Mouse (Mus musculus): ENCODE measurements at regions not wholly inside any gene's neighbourhood (a gene's known extent, or its start where the extent isn't known, plus 50 kb on each side); places are given as distances from the start of the nearest gene placed in this dataset.
"Not testable (repeated sequence)": the region's sequence is repeated elsewhere in the genome, so short reads cannot be mapped to it uniquely, and the experiment has no call there.

DNA sequence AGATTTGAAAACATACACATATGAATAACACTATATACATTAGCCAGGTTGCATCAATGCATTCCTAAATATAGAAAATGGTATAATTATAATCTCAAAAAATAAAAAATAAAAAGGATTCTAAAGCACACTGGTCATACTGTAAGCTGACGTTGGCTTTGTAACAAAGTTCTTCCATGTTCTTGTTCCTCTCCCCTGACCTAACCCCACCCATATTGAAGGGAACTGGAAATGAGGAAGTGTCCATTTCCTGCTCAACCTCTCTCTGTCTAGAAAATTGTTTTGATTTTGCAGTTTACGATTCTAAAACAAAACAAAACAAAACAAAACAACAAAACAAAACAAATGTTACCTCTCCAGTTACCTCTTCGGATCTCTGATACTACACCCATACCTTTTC lies 427.5 kb upstream of the Dab2 start:
- DNase-seq, result no peak

DNA sequence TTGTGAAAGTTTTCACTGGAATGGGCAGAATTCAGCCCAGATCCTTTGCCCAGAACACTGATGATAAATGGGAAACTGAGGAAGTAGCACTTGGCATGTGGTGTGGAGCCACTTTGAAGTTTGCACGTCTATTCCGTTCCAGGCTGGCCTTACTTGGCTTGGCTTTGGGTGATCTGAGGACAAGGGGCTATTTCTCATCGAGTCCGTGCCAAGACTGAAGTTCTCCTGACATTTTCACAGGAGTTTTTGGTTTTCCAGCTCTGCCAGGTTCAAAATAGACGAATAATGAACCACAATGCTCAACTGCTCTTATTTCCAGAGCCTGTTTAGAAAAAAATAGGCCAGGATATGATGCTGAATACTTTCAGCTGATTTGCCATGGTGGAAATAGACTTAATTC lies 421.8 kb upstream of the Dab2 start:
- DNase-seq, result no peak

- no peak for DNase-seq
Observed at GRCm38 (mm10) chr15:5891188-5891587, 408.4 kb upstream of the Dab2 start.

GRCm38 (mm10) chr15:5892034-5892433 lies 407.6 kb upstream of the Dab2 start:
- no peak for DNase-seq

DNA sequence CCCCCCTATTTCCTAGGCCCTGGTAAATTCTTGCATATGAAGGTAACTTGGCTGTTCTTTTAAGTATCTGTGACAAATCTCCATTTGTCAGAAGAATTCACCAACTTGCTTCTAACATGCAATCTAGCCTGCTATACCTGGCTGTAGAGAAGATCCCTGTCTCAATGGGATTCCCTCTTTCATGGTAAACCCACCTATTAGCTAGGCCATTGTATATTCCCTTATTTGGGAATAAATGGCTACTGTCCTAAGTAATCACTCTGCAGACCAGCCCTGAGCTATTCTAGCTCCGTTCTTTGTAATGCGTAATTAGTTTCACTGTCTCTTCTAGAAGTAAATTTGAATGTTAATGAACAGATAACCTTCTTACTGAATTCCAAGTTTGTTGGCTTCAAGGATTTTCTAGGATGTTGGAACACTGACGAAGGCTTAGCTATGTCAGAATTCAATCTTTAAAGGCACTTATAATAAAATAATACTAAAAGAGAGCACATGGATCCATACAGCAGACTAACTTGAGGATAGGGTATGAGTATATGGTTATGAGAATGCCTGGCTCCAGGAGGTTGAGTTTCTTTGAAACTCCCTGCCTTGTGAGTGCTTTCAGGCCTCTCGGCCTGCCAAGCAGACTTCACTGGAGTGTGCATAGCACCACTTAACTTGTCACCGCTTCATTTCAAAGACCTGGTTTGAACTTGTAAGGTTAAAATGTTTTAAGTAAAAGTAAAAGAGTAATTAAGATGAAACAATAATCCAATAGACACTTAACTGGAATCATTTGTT lies 403.7 kb upstream of the Dab2 start:
- DNase-seq, result not testable (repeated sequence)

- peak; percentile 6 for DNase-seq
Observed at GRCm38 (mm10) chr15:5915261-5915660, 384.3 kb upstream of the Dab2 start.

DNA sequence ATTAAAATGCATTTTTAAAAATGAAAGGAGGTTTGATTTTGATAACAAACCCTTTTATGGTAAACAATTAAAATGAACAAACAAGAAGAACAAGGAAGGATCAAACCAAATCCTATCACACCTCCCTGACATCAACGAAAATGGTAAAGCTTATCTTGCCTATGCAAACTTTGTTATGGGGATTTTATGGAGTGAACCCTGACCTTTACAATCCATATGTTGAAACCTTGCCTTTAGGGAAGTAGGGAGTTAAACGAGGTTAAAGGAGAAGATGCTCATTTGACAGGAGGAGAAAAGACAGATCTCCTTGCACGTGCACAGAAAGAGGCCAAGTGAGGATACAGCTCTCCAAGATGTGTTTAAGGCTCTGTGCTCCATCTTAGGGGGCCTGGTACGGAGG lies 379.5 kb upstream of the Dab2 start:
- no peak for DNase-seq

DNA sequence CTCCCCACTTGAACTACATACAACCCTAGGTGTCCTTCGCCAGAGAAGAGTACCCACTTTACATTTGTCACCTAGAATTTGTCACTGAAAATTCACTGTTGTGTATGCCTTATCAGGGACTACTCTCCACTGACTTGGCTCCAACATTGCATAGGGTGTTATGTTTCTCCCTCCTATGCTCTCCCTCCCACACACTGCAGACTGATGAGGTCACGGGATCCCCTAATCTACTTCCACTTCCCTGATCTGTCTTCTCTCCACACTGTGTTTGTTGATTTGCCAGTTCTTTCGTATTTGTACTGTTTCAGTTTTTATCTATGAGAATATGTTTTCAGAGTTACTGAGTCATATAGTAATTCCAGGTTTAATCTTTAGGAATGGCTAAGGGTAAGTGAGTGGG lies 371.8 kb upstream of the Dab2 start:
- no peak for DNase-seq

DNA sequence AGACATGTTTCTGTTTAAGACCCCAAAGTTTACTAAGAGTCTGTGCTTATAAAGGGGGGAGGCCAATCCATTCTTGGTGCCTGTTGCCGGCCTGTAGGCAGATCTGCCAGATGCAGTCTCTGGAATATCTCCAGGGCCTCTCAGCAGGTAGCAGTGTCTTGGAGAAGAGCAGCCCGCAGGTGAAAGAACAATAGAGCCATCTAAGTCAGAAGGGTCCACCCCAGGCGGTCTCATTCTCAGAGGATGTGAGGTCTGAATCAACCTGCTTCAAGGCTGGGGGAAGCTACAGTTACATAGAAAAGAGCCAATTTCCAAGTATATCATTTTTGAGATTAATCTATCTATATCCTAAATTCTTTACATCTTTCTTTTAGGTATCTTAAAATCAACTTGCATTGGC lies 366.0 kb upstream of the Dab2 start:
- no peak for DNase-seq

GRCm38 (mm10) chr15:5940945-5941344 lies 358.6 kb upstream of the Dab2 start:
- no peak for DNase-seq

- no peak for DNase-seq
Observed at GRCm38 (mm10) chr15:5946650-5947049, 352.9 kb upstream of the Dab2 start.

GRCm38 (mm10) chr15:5950919-5951318 lies 348.7 kb upstream of the Dab2 start:
- no peak for DNase-seq

DNA sequence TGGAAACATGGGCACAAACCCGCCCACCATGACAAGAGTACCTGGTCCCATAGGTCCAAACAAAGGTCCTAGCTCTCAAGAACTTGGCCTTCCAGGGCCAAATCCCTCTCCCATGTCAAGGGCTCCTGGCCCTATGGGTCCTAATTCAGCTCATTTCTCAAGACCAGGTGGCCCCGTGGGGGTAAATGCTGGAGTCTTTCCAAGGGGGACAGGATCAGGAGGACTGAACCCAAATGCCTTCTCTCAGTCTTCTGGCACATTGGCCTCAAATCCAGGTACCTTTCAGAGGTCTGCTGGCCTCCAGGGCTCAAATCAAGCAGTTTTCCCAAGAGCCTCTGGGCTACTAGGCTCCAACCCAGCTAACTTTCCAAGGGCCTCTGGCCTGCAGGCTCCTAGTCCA lies 347.9 kb upstream of the Dab2 start:
- not testable (repeated sequence) for DNase-seq

GRCm38 (mm10) chr15:5953106-5953505 lies 346.5 kb upstream of the Dab2 start:
- no peak for DNase-seq

GRCm38 (mm10) chr15:5991351-5992065 lies 308.1 kb upstream of the Dab2 start:
- no peak for DNase-seq

DNA sequence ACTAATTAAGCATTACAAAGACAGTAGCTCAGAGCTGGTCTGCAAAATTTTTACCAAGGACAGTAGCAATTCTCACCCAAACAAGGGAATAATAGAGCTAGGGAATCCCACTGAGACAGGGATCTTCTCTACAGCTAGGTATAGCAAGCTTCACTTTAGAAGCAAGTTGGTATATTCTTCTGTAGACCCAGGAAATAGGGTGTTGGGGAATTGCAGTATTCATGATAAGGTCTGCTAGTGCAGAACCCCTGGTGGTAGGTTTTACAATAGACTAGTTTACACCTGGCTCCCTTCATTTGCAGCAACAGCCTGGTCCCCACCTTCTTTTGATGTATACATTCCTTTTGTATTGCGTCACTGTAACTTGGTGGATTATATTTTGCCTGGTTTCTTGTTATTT lies 307.4 kb upstream of the Dab2 start:
- not testable (repeated sequence) for DNase-seq

- no peak for DNase-seq
Observed at GRCm38 (mm10) chr15:6000816-6001215, 298.8 kb upstream of the Dab2 start.

- no peak for DNase-seq
Observed at GRCm38 (mm10) chr15:6001394-6001793, 298.2 kb upstream of the Dab2 start.

- DNase-seq, result no peak
Observed at GRCm38 (mm10) chr15:6014982-6015381, 284.6 kb upstream of the Dab2 start.

DNA sequence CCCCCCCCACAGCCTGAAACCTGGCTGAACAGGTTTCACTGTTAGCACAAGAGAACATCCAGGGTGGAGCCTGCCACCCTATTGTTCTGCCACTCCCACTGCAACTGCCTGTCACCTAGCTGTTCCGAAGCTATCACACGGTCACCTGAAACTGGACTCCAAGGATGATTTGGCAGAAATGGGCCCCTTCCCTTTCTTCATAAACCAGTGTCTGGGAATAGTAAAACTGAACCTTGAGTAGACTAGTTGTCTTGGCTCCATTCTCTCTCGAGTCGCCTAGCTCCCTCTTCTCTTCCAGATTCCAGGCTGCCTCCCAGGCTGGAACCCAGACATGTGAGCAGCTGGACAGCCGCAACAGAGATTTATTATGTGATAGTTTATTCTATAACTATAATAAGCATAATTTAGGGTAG lies 282.9 kb upstream of the Dab2 start:
- no peak for DNase-seq

DNA sequence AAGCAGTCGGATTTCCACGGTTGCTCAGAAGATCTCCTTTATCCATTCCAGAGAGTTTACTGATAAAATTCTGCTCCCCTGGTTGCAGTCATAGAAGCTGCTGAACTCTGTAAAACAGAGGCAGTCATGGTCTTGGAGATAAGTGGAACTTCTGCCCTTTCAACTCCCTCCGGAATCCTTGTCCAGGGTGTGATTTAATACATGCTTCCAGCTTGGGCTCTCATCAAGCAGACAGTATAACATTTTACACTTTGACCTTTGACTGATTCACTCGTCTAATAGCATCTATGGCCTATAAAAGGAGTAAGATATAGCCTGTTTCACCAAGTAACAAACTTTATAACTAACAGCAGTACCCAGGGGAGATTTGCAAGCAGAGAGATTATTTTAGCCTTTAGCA lies 274.0 kb upstream of the Dab2 start:
- DNase-seq, result no peak

DNA sequence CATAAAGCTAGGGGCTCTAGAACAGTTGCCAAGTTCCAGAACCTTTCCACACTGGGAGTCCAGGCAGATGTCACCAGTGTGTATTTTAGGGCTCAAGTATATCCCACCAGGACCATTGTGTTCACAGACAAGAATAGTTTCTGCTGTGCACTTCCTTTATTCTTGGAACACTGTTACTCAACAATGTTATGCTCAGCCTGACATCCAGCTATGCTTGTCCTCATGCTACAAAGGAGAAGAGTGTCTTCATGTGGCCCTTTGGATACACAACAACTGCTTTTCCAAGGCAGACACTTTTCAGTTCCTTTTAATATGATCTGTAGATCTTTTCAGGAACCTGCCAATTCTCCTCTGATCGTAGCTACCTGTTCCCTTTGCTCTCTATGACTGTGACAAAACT lies 270.4 kb upstream of the Dab2 start:
- DNase-seq, result no peak

DNA sequence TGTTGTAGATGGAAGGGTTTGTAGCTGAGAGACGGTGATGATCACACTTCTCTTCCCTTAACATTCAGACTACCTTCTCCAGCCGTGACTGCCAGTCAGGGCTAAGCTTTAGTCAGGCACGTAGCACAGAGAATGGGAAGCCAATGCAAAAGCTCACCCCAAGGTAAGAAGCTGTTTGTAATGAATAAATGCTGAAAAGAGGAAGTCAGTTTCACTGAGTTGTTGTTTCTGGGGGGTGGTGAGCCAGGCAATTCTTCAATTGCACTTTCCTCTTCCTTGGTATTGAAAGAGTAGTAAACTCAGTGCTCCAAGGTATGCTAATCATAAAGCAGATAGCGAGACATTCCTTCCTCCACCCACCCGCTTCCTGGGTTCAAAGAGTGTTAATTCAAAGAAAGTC lies 269.2 kb upstream of the Dab2 start:
- DNase-seq, result no peak

DNA sequence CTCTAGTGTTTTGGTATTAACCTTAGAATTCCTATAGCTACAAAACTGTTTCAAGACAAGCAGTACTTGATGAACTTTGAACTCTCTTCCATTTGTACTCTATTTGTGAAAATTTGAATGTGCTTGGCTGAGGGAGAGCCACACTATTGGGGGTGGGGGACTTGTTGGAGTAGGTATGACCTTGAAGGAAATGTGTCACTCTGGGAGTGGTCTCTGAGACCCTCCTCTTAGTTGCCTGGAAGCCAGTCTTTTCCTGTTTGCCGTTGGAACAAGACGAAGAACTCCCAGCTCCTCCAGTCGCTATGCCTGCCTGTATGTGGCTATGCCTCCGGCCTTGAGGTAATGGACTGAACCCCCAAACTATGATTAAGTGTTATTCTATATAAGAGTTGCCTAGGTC lies 265.4 kb upstream of the Dab2 start:
- DNase-seq, result no peak
